Mouse (Mus musculus): ENCODE measurements around the gene Fryl. TPM values are rescaled to one million over a fixed set of nuclear protein-coding genes. Genes with fewer than 3 reads are reported as not detected.

Fryl gene
- polyA plus RNA-seq, 1 experiment from 2014 or later, result 32.4 TPM

- Histone ChIP-seq H3K9me3 (replicated peaks; ENCODE audit: control insufficient read depth, low read length) (no peaks in the 10 kb centered on the region), H3K4me3 (ENCODE audit: low read depth, low read length) (no peak overlapping the region), H3K9ac (ENCODE audit: low read length) (no peak overlapping the region), H3K4me1 (ENCODE audit: control insufficient read depth, insufficient read depth, low read length) (no peaks in the 10 kb centered on the region), H3K27ac (ENCODE audit: low read depth, low read length) (no peak overlapping the region), H3K36me3 (ENCODE audit: control insufficient read depth, insufficient read depth, low read length) (peaks cover 83% of the 10 kb centered on the region), H3K27me3 (replicated peaks; ENCODE audit: control insufficient read depth, insufficient read depth, low read length) (no peaks in the 10 kb centered on the region), H3K4me2 (ENCODE audit: low read length) (no peak overlapping the region)
- WGBS, result 83% methylated on average over 5 of the region's 5 CpGs
- DNase-seq (ENCODE audit: low spot score) (no peak), ATAC-seq (no peak)
Measured at GRCm38 (mm10) chr5:73079801-73080200, 176.6 kb downstream of the Fryl start.

GRCm38 (mm10) chr5:73071319-73071718 lies 185.1 kb downstream of the Fryl start:
- Histone ChIP-seq H3K4me2 (ENCODE audit: low read length) (no peak overlapping the region), H3K9ac (ENCODE audit: low read length) (no peak overlapping the region), H3K27me3 (replicated peaks; ENCODE audit: control insufficient read depth, insufficient read depth, low read length) (no peaks in the 10 kb centered on the region), H3K36me3 (ENCODE audit: control insufficient read depth, insufficient read depth, low read length) (peaks cover 85% of the 10 kb centered on the region), H3K4me1 (ENCODE audit: control insufficient read depth, insufficient read depth, low read length) (no peaks in the 10 kb centered on the region), H3K9me3 (replicated peaks; ENCODE audit: control insufficient read depth, low read length) (no peaks in the 10 kb centered on the region), H3K4me3 (ENCODE audit: low read depth, low read length) (no peak overlapping the region), H3K27ac (ENCODE audit: low read depth, low read length) (no peak overlapping the region)
- 29% methylated on average over 15 of the region's 15 CpGs for WGBS
- DNase-seq (ENCODE audit: low spot score) (peak; percentile 86), ATAC-seq (peak; percentile 80)

GRCm38 (mm10) chr5:73066946-73067345 lies 189.5 kb downstream of the Fryl start:
- Histone ChIP-seq H3K27me3 (replicated peaks; ENCODE audit: control insufficient read depth, insufficient read depth, low read length) (no peaks in the 10 kb centered on the region), H3K4me3 (ENCODE audit: low read depth, low read length) (no peak overlapping the region), H3K36me3 (ENCODE audit: control insufficient read depth, insufficient read depth, low read length) (peaks cover 73% of the 10 kb centered on the region), H3K4me1 (ENCODE audit: control insufficient read depth, insufficient read depth, low read length) (0 out of 2 replicates have a peak, but pooled peaks cover 2% of the 10 kb centered on the region), H3K9ac (ENCODE audit: low read length) (no peak overlapping the region), H3K9me3 (replicated peaks; ENCODE audit: control insufficient read depth, low read length) (no peaks in the 10 kb centered on the region), H3K27ac (ENCODE audit: low read depth, low read length) (no peak overlapping the region), H3K4me2 (ENCODE audit: low read length) (no peak overlapping the region)
- DNase-seq (ENCODE audit: low spot score) (no peak), ATAC-seq (no peak)
- WGBS, result 58% methylated on average over 6 of the region's 6 CpGs

DNA sequence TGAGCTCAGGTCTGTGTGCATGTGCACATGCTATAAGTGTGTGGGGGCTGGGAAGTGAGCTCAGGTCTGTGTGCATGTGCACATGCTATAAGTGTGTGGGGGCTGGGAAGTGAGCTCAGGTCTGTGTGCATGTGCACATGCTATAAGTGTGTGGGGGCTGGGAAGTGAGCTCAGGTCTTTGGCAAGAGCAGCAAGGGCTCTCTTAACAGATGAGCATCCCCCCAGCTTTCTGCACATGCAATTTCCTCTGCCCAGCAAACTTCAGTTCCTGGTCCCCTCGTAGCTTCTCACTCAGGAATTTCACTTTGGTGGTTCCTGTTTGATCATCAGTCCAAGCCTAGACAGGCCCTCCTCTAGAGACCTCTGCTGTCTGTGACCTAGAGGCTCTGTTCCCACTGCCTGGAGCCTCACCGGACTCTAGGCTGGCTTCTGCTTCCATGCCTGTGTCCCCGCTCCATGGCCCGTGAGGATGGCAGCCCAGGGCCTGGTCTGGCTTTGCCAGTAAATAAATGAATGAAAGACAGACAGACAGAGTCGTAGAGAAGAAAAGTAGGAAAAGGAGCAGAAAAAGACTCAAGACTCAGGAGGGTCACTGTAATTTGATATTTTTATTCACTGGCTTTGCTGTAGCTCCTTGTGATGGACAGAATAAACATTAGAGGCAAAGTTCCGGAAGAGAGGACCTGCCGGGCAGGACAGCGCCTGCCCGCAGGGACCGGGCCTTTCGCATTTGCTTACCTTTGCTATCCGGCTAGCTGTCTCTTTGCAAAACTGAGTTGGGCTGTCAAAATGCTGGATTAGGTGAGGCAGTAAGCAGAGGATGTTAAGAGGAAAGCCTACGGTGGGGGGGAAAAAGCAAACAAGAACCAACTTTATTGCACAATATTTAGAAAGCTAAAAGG lies 192.4 kb downstream of the Fryl start:
- Histone ChIP-seq H3K27me3 (replicated peaks; ENCODE audit: control insufficient read depth, insufficient read depth, low read length) (no peaks in the 10 kb centered on the region), H3K4me1 (ENCODE audit: control insufficient read depth, insufficient read depth, low read length) (0 out of 2 replicates have a peak, but pooled peaks cover 6% of the 10 kb centered on the region), H3K36me3 (ENCODE audit: control insufficient read depth, insufficient read depth, low read length) (peaks cover 59% of the 10 kb centered on the region), H3K4me3 (ENCODE audit: low read depth, low read length) (no peak overlapping the region), H3K27ac (ENCODE audit: low read depth, low read length) (no peak overlapping the region), H3K4me2 (ENCODE audit: low read length) (no peak overlapping the region), H3K9ac (ENCODE audit: low read length) (no peak overlapping the region), H3K9me3 (replicated peaks; ENCODE audit: control insufficient read depth, low read length) (no peaks in the 10 kb centered on the region)
- 88% methylated on average over 13 of the region's 13 CpGs for WGBS
- DNase-seq (ENCODE audit: low spot score), result no peak
- ATAC-seq, result no peak

- WGBS, result 15% methylated on average over 11 of the region's 11 CpGs
- H3K27ac ChIP-seq (ENCODE audit: low read depth, low read length), result peak overlapping the region; percentile 48; the same call in 1 of the 2 replicates
- DNase-seq (ENCODE audit: low spot score), result peak; percentile 85
- H3K9ac ChIP-seq (ENCODE audit: low read length), result no peak overlapping the region
- H3K4me1 ChIP-seq (ENCODE audit: control insufficient read depth, insufficient read depth, low read length), result 0 out of 2 replicates have a peak, but pooled peaks cover 6% of the 10 kb centered on the region
- H3K27me3 ChIP-seq (replicated peaks; ENCODE audit: control insufficient read depth, insufficient read depth, low read length), result no peaks in the 10 kb centered on the region
- peak; percentile 74 for ATAC-seq
- H3K4me3 ChIP-seq (ENCODE audit: low read depth, low read length), result no peak overlapping the region
- H3K36me3 ChIP-seq (ENCODE audit: control insufficient read depth, insufficient read depth, low read length), result peaks cover 51% of the 10 kb centered on the region
- no peak overlapping the region for H3K4me2 ChIP-seq (ENCODE audit: low read length)
- no peaks in the 10 kb centered on the region for H3K9me3 ChIP-seq (replicated peaks; ENCODE audit: control insufficient read depth, low read length)
Measured at GRCm38 (mm10) chr5:73061506-73062155, 194.8 kb downstream of the Fryl start.

DNA sequence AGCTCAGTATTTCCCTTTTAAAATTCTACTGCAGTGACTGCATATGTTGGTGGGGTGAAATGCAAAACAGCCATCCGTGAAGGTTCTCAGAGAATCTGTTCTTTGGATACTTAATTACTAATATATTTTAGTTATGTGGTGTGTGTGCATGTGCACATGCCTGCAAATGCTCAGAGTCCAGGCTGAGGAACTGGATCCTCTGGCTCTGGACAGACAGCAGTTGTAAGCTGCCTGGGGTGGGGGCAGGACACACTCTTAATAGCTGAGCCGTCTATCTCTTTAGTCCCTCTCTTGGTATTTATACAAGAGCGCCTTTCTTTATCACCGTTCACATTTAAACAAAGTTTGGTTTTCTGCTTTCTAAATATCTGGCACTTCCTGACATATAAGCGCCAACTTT lies 199.5 kb downstream of the Fryl start:
- Histone ChIP-seq H3K36me3 (ENCODE audit: control insufficient read depth, insufficient read depth, low read length) (peaks cover 64% of the 10 kb centered on the region), H3K27me3 (replicated peaks; ENCODE audit: control insufficient read depth, insufficient read depth, low read length) (no peaks in the 10 kb centered on the region), H3K27ac (ENCODE audit: low read depth, low read length) (no peak overlapping the region), H3K4me3 (ENCODE audit: low read depth, low read length) (no peak overlapping the region), H3K9ac (ENCODE audit: low read length) (no peak overlapping the region), H3K4me2 (ENCODE audit: low read length) (no peak overlapping the region), H3K9me3 (replicated peaks; ENCODE audit: control insufficient read depth, low read length) (no peaks in the 10 kb centered on the region), H3K4me1 (ENCODE audit: control insufficient read depth, insufficient read depth, low read length) (0 out of 2 replicates have a peak, but pooled peaks cover 3% of the 10 kb centered on the region)
- ATAC-seq (no peak), DNase-seq (ENCODE audit: low spot score) (no peak)
- 93% methylated on average over 5 of the region's 5 CpGs for WGBS

DNA sequence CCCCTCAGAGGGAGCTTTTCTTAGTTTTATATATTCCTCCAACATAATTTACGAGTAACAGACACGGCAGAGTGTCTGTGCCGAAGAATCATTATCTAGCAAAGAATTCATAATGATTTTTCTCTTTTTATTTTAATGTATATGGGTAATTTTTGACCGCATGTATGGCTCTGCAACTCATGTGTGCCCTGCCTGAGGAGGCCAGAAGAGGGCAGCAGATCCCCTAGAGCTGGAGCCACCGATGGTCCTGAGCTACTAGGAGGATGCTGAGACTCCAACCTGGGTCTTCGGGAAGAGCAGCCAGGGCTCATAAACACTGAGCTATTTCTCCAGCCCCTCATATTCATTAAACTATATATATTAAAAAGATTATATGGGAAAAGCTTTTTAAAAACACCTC lies 200.0 kb downstream of the Fryl start:
- DNase-seq (ENCODE audit: low spot score), result no peak
- Histone ChIP-seq H3K36me3 (ENCODE audit: control insufficient read depth, insufficient read depth, low read length) (peaks cover 67% of the 10 kb centered on the region), H3K27me3 (replicated peaks; ENCODE audit: control insufficient read depth, insufficient read depth, low read length) (no peaks in the 10 kb centered on the region), H3K27ac (ENCODE audit: low read depth, low read length) (no peak overlapping the region), H3K9ac (ENCODE audit: low read length) (no peak overlapping the region), H3K4me3 (ENCODE audit: low read depth, low read length) (no peak overlapping the region), H3K4me1 (ENCODE audit: control insufficient read depth, insufficient read depth, low read length) (no peaks in the 10 kb centered on the region), H3K4me2 (ENCODE audit: low read length) (no peak overlapping the region), H3K9me3 (replicated peaks; ENCODE audit: control insufficient read depth, low read length) (no peaks in the 10 kb centered on the region)
- ATAC-seq, result no peak
- WGBS, result 94% methylated on average over 6 of the region's 6 CpGs

DNA sequence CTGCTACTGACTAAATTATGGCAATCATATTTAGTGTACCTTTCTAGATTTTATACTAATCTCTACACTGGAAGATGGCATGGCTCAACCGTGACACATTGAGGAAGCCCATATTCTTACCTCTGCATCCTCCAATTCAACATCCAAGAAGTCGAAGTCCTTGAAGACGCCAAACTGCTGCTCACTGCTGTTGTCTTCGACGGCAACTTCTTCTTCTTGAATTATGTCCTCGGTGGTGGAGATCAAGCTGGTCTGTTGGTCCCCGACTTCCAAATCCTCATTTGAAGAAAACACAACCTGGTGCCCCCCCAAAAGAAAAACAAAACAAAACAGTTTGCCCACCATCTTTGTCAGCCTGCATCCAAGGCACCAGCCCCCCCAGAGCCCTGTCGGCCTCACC lies 202.5 kb downstream of the Fryl start:
- Histone ChIP-seq H3K4me2 (ENCODE audit: low read length) (no peak overlapping the region), H3K4me1 (ENCODE audit: control insufficient read depth, insufficient read depth, low read length) (no peaks in the 10 kb centered on the region), H3K27me3 (replicated peaks; ENCODE audit: control insufficient read depth, insufficient read depth, low read length) (no peaks in the 10 kb centered on the region), H3K9ac (ENCODE audit: low read length) (no peak overlapping the region), H3K36me3 (ENCODE audit: control insufficient read depth, insufficient read depth, low read length) (peaks cover 87% of the 10 kb centered on the region), H3K4me3 (ENCODE audit: low read depth, low read length) (no peak overlapping the region), H3K9me3 (replicated peaks; ENCODE audit: control insufficient read depth, low read length) (no peaks in the 10 kb centered on the region), H3K27ac (ENCODE audit: low read depth, low read length) (no peak overlapping the region)
- 93% methylated on average over 8 of the region's 8 CpGs for WGBS
- ATAC-seq (no peak), DNase-seq (ENCODE audit: low spot score) (no peak)

Data from forebrain, embryonic 14.5 days (tissue).